Mouse (Mus musculus): ENCODE results near the gene Idh3b. TPM values are rescaled to one million over a fixed set of nuclear protein-coding genes. Genes with fewer than 3 reads are reported as not detected.

Idh3b gene
- total and polyA plus RNA-seq, 3 experiments = 134 to 315 (median 160) TPM

DNA sequence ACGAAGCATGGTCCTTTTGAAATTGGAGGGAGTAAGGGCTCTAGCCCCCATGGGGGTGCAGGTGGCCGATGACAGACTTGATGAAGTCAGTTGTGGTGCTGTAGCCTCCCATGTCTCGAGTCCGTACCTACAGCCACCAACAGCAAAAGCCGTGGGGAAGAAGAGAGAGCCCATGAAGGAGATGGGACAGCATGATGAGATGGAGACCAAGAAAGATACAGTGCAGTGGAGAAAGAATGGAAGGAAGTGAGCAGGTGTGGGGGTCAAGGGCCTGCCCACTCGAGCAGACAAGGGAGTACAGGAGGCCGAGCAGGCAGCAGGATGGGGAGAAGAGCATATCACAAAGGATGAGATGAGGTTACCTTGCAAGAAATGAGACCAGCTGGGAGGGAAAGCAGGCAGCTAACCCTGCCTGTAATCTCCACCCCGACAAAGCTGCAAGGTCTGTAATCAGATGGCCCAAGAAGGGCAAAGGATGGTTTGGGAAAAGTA is 4.7 kb downstream of the Idh3b start:
- Histone ChIP-seq H3K4me1 (ENCODE audit: control insufficient read depth in 1 of 2, insufficient read depth in 2 of 2) (peaks cover 15 to 49% of the 10 kb centered on the region in 2 experiments), H3K9ac (ENCODE audit: insufficient read depth, low read depth) (no peak overlapping the region), H3K4me3 (replicated peaks in 1 of 3; ENCODE audit: low read depth in 2 of 3, low read length in 2 of 3, poor library complexity in 1 of 3) (no peak overlapping the region), H3K79me2 (replicated peaks; ENCODE audit: control insufficient read depth, extremely low read depth, insufficient read depth, poor library complexity, severe bottlenecking) (peaks cover 49% of the 10 kb centered on the region), H3K4me2 (ENCODE audit: insufficient read depth, low read depth, poor library complexity, severe bottlenecking) (no peak overlapping the region), H3K36me3 (replicated peaks in 1 of 2; ENCODE audit: control insufficient read depth in 1 of 2, insufficient read depth in 1 of 2, low read length in 1 of 2) (peaks cover 55 to 75% of the 10 kb centered on the region in 2 experiments), H3K9me3 (replicated peaks; ENCODE audit: low read length) (no peaks in the 10 kb centered on the region), H3K27ac (ENCODE audit: insufficient read depth, low read depth) (no peak overlapping the region), H3K27me3 (replicated peaks) (no peaks in the 10 kb centered on the region)
- peak; percentile 53 for DNase-seq (ENCODE audit: extremely low read depth)
- in situ Hi-C loops (cut with MboI; ENCODE audit: low pct_ligation_motif_present, low pct_unique_long_range_greater_than_20kb, low sequenced_read_pairs) = loop anchor here (25.0 kb wide), 1 partner anchor 283 kb away; the partner anchor contains the start of gene Mrps26
- dilution Hi-C loops (cut with MboI; ENCODE audit: extremely low pct_ligation_motif_present, extremely low pct_unique_long_range_greater_than_20kb, low sequenced_read_pairs) = no loop called here
- TF ChIP-seq POLR2A (IDR thresholded peaks at IDR 0.05; ENCODE audit: low read depth, low read length) (peak; percentile 69; the same call in 1 of the 2 replicates), ZMIZ1 (IDR thresholded peaks at IDR 0.05; ENCODE audit: low read depth, low read length) (peak; percentile 76), CHD1 (IDR thresholded peaks at IDR 0.05; ENCODE audit: low read depth, low read length) (no peak), CTCF (conservative IDR thresholded peaks at IDR 0.05 in 1 of 2, IDR thresholded peaks at IDR 0.05 in 1 of 2; ENCODE audit: low read depth in 2 of 2, low read length in 2 of 2) (no peak), SIN3A (IDR thresholded peaks at IDR 0.05; ENCODE audit: low read length) (0 out of 2 replicates have a peak, but pooled peaks have one; percentile 12), MAZ (IDR thresholded peaks at IDR 0.05; ENCODE audit: low read depth, low read length) (0 out of 2 replicates have a peak, but pooled peaks have one; percentile 43), CHD2 (IDR thresholded peaks at IDR 0.05; ENCODE audit: low read length) (peak; percentile 71), POLR2AphosphoS2 (IDR thresholded peaks at IDR 0.05; ENCODE audit: low read depth, low read length) (peak; percentile 100), NELFE (IDR thresholded peaks at IDR 0.05; ENCODE audit: low read depth, low read length) (0 out of 2 replicates have a peak, but pooled peaks have one; percentile 25)

DNA sequence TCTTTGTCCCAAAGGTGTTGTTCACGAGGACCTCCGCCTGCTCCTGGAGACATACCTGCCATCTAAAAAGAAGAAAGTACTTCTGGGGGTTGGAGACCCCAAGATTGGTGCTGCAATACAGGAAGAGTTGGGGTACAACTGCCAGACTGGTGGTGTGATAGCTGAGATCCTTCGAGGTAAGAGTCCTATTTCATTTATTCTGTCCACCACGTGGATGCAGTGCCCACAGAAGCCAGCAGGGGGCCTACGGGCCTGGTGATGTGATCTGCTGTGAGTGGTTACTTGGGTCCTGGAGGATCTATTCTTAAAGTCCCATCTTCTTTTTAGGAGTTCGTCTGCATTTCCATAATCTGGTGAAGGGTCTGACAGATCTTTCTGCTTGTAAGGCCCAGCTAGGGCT is 8.7 kb downstream of the Idh3b start:
- H3K4me3 ChIP-seq (replicated peaks in 1 of 3; ENCODE audit: low read depth in 2 of 3, low read length in 2 of 3, poor library complexity in 1 of 3) = peak overlapping the region; percentile 69 to 97 (median 78)
- dilution Hi-C loops (cut with MboI; ENCODE audit: extremely low pct_ligation_motif_present, extremely low pct_unique_long_range_greater_than_20kb, low sequenced_read_pairs) (no loop called here), in situ Hi-C loops (cut with MboI; ENCODE audit: low pct_ligation_motif_present, low pct_unique_long_range_greater_than_20kb, low sequenced_read_pairs) (loop anchor here (25.0 kb wide), 1 partner anchor 287 kb away; the partner anchor contains the start of gene Mrps26)
- H3K27me3 ChIP-seq (replicated peaks) = no peaks in the 10 kb centered on the region
- TF ChIP-seq EP300 (IDR thresholded peaks at IDR 0.05; ENCODE audit: low read length) (0 out of 2 replicates have a peak, but pooled peaks have one; percentile 21), SMC3 (IDR thresholded peaks at IDR 0.05; ENCODE audit: low read depth, low read length) (peak; percentile 13), USF2 (conservative IDR thresholded peaks at IDR 0.05; ENCODE audit: low read depth, low read length) (no peak), USF1 (IDR thresholded peaks at IDR 0.05; ENCODE audit: low read depth, low read length) (peak; percentile 14; the same call in 1 of the 2 replicates), HCFC1 (IDR thresholded peaks at IDR 0.05; ENCODE audit: low read depth, low read length) (peak; percentile 53), GABPA (IDR thresholded peaks at IDR 0.05; ENCODE audit: insufficient replicate concordance, low read depth, low read length) (no peak), JUND (conservative IDR thresholded peaks at IDR 0.05; ENCODE audit: low read depth, low read length) (peak; percentile 27; the same call in 1 of the 2 replicates), IRF4 (IDR thresholded peaks at IDR 0.05; ENCODE audit: low read depth, low read length) (peak; percentile 63), CTCF (conservative IDR thresholded peaks at IDR 0.05 in 1 of 2, IDR thresholded peaks at IDR 0.05 in 1 of 2; ENCODE audit: low read depth in 2 of 2, low read length in 2 of 2) (peak; percentile 64 to 83), NELFE (IDR thresholded peaks at IDR 0.05; ENCODE audit: low read depth, low read length) (peak; percentile 37; the same call in 1 of the 2 replicates), MYC (IDR thresholded peaks at IDR 0.05; ENCODE audit: low read depth, low read length) (peak; percentile 98), MAX (IDR thresholded peaks at IDR 0.05; ENCODE audit: low read length) (peak; percentile 98), CHD2 (IDR thresholded peaks at IDR 0.05; ENCODE audit: low read length) (no peak), CHD1 (IDR thresholded peaks at IDR 0.05; ENCODE audit: low read depth, low read length) (no peak; the same call in none of the 2 replicates), MAZ (IDR thresholded peaks at IDR 0.05; ENCODE audit: low read depth, low read length) (peak; percentile 63; the same call in 1 of the 2 replicates), TCF12 (IDR thresholded peaks at IDR 0.05; ENCODE audit: low read depth, low read length) (0 out of 2 replicates have a peak, but pooled peaks have one; percentile 30), POLR2AphosphoS2 (IDR thresholded peaks at IDR 0.05; ENCODE audit: low read depth, low read length) (no peak), MXI1 (IDR thresholded peaks at IDR 0.05; ENCODE audit: low read depth, low read length) (peak; percentile 99), E2F4 (IDR thresholded peaks at IDR 0.05; ENCODE audit: insufficient replicate concordance, low read depth, low read length) (0 out of 2 replicates have a peak, but pooled peaks have one; percentile 42), MEF2A (IDR thresholded peaks at IDR 0.05; ENCODE audit: borderline replicate concordance, low read depth, low read length) (0 out of 2 replicates have a peak, but pooled peaks have one; percentile 38), KAT2A (IDR thresholded peaks at IDR 0.05; ENCODE audit: insufficient replicate concordance, low read length) (0 out of 2 replicates have a peak, but pooled peaks have one; percentile 43), POLR2A (IDR thresholded peaks at IDR 0.05; ENCODE audit: low read depth, low read length) (no peak), BHLHE40 (IDR thresholded peaks at IDR 0.05; ENCODE audit: low read depth, low read length) (0 out of 2 replicates have a peak, but pooled peaks have one; percentile 22), RCOR1 (conservative IDR thresholded peaks at IDR 0.05; ENCODE audit: low read depth, low read length) (no peak; the same call in 1 of the 2 replicates), SIN3A (IDR thresholded peaks at IDR 0.05; ENCODE audit: low read length) (peak; percentile 92)
- H3K27ac ChIP-seq (ENCODE audit: insufficient read depth, low read depth) = no peak overlapping the region
- no peaks in the 10 kb centered on the region for H3K9me3 ChIP-seq (replicated peaks; ENCODE audit: low read length)
- H3K36me3 ChIP-seq (replicated peaks in 1 of 2; ENCODE audit: control insufficient read depth in 1 of 2, insufficient read depth in 1 of 2, low read length in 1 of 2) = peaks cover 48 to 58% of the 10 kb centered on the region in 2 experiments
- H3K79me2 ChIP-seq (replicated peaks; ENCODE audit: control insufficient read depth, extremely low read depth, insufficient read depth, poor library complexity, severe bottlenecking) = peaks cover 37% of the 10 kb centered on the region
- peak overlapping the region; percentile 72 for H3K9ac ChIP-seq (ENCODE audit: insufficient read depth, low read depth)
- peaks cover 15 to 48% of the 10 kb centered on the region in 2 experiments for H3K4me1 ChIP-seq (ENCODE audit: control insufficient read depth in 1 of 2, insufficient read depth in 2 of 2)
- peak; percentile 84 for DNase-seq (ENCODE audit: extremely low read depth)
- peak overlapping the region; percentile 94 for H3K4me2 ChIP-seq (ENCODE audit: insufficient read depth, low read depth, poor library complexity, severe bottlenecking)
